Comparison of ENCODE assay signal across 14 mouse cellular contexts in genomic region chr2:27245947-27246346, GRCm38 (mm10). TPM values are rescaled to one million over a fixed set of nuclear protein-coding genes. Genes with fewer than 3 reads are reported as not detected.
A peak's percentile ranks its signal among the peaks of the same experiment; 100 is the strongest.
DNase-seq lines count a peak whose midpoint lies in the region; ATAC-seq and TF ChIP-seq lines count a peak whose summit lies in the region.
"Had no signal": no experiment of that assay in that cellular context is flagged by ENCODE, and none has a peak within 500 bp of the region (broad histone marks: within the 10 kb centered on the region; RNA-seq: fewer than 3 reads in every experiment).

No protein-coding gene starts in this region.

- no peak for ATAC-seq in heart, embryonic 14.5 days (ENCODE audit: insufficient number of reproducible peaks, insufficient read depth, low FRiP score, low read depth)
- ATAC-seq in kidney, embryonic 16.5 days (ENCODE audit: low FRiP score, low TSS enrichment), result no peak
- no peak for ATAC-seq in kidney, postnatal 0 days (replicated peaks; ENCODE audit: low FRiP score, low read depth)
- ATAC-seq: forebrain, postnatal 0 days had no signal

- H3K4me1 ChIP-seq in heart, embryonic 14.5 days (ENCODE audit: control insufficient read depth in 2 of 2, insufficient read depth in 2 of 2, low read length in 2 of 2), result peaks cover 20 to 28% of the 10 kb centered on the region in 2 experiments
- H3K4me1 ChIP-seq in kidney, embryonic 16.5 days (ENCODE audit: insufficient read depth, low read length), result peaks cover 26% of the 10 kb centered on the region
- peaks cover 28% of the 10 kb centered on the region for H3K4me1 ChIP-seq in kidney, postnatal 0 days (replicated peaks; ENCODE audit: insufficient read depth, low read length)

- no peak overlapping the region for H3K27ac ChIP-seq in heart, embryonic 14.5 days (replicated peaks in 1 of 2; ENCODE audit: control insufficient read depth in 1 of 2, insufficient read depth in 1 of 2, low read depth in 2 of 2, low read length in 2 of 2)
- peak overlapping the region; percentile 88 for H3K27ac ChIP-seq in kidney, embryonic 16.5 days (ENCODE audit: low read length)
- H3K27ac ChIP-seq in kidney, postnatal 0 days, result peak overlapping the region; percentile 76
- H3K27ac ChIP-seq: neural tube, embryonic 13.5 days had no signal

- no peaks in the 10 kb centered on the region for H3K9me3 ChIP-seq in heart, embryonic 14.5 days (ENCODE audit: control insufficient read depth, low read length)
- no peaks in the 10 kb centered on the region for H3K9me3 ChIP-seq in kidney, embryonic 16.5 days (ENCODE audit: low read length)
- H3K9me3 ChIP-seq in kidney, postnatal 0 days (replicated peaks; ENCODE audit: low read length), result no peaks in the 10 kb centered on the region
- H3K9me3 ChIP-seq: neural tube, embryonic 13.5 days had no signal

- 0 out of 2 replicates have a peak, but pooled peaks cover 7% of the 10 kb centered on the region for H3K36me3 ChIP-seq in heart, embryonic 14.5 days (ENCODE audit: control insufficient read depth, insufficient read depth, low read length)
- 0 out of 2 replicates have a peak, but pooled peaks cover 4% of the 10 kb centered on the region for H3K36me3 ChIP-seq in kidney, embryonic 16.5 days (ENCODE audit: insufficient read depth, low read length)
- peaks cover 5% of the 10 kb centered on the region; the same call in 1 of the 2 replicates for H3K36me3 ChIP-seq in kidney, postnatal 0 days (ENCODE audit: insufficient read depth, low read length)
- no peaks in the 10 kb centered on the region for H3K36me3 ChIP-seq in myocyte (ENCODE audit: control insufficient read depth, insufficient read depth)
- H3K36me3 ChIP-seq: neural tube, embryonic 13.5 days had no signal

- H3K27me3 ChIP-seq in heart, embryonic 14.5 days (ENCODE audit: control insufficient read depth, insufficient read depth, low read length), result no peaks in the 10 kb centered on the region
- no peaks in the 10 kb centered on the region for H3K27me3 ChIP-seq in kidney, embryonic 16.5 days (ENCODE audit: insufficient read depth, low read length)
- no peaks in the 10 kb centered on the region for H3K27me3 ChIP-seq in kidney, postnatal 0 days (ENCODE audit: insufficient read depth, low read length)
- H3K27me3 ChIP-seq in myocyte (ENCODE audit: control insufficient read depth, insufficient read depth, insufficient read length), result peaks cover 7% of the 10 kb centered on the region
- H3K27me3 ChIP-seq: neural tube, embryonic 13.5 days had no signal

- DNase-seq in heart, postnatal 36 days, result no peak
- no peak for DNase-seq in kidney, postnatal 14 days
- DNase-seq in kidney, postnatal 0 days (ENCODE audit: low spot score), result peak; percentile 10
- no peak for DNase-seq in adrenal gland, adult 2 months
- no peak for DNase-seq in cerebellum, postnatal 10 days
- DNase-seq: B cell, adult 2 months; cerebellum, postnatal 25 days; forebrain, postnatal 0 days; gastrocnemius, postnatal 14 days; midbrain, embryonic 14.5 days had no signal

- H3ac ChIP-seq in myocyte (ENCODE audit: control insufficient read depth, insufficient read length), result no peak overlapping the region

- no peak for TF ChIP-seq POLR2A in myocyte (IDR thresholded peaks at IDR 0.05; ENCODE audit: insufficient read length, low read depth)

- intact Hi-C loops in heart, postnatal 36 days (cut with DNase I), result no loop called here

- H3K4me3 ChIP-seq in heart, embryonic 14.5 days (ENCODE audit: control insufficient read depth in 1 of 2, insufficient read depth in 1 of 2, low read depth in 1 of 2, low read length in 2 of 2), result no peak overlapping the region
- peak overlapping the region; percentile 8 for H3K4me3 ChIP-seq in kidney, embryonic 16.5 days (ENCODE audit: low read length)
- peak overlapping the region; percentile 0; the same call in 1 of the 2 replicates for H3K4me3 ChIP-seq in kidney, postnatal 0 days (replicated peaks; ENCODE audit: low read depth, low read length)
- H3K4me3 ChIP-seq in myocyte, result peak overlapping the region; percentile 6
- H3K4me3 ChIP-seq: neural tube, embryonic 13.5 days had no signal

- peak overlapping the region; percentile 62; the same call in 1 of the 2 replicates for H3K9ac ChIP-seq in heart, embryonic 14.5 days (ENCODE audit: low read length)
- peak overlapping the region; percentile 39 for H3K9ac ChIP-seq in kidney, embryonic 16.5 days (replicated peaks; ENCODE audit: low read length)
- peak overlapping the region; percentile 46; the same call in 1 of the 2 replicates for H3K9ac ChIP-seq in kidney, postnatal 0 days (ENCODE audit: low read depth, low read length)
- H3K9ac ChIP-seq: forebrain, postnatal 0 days; neural tube, embryonic 13.5 days had no signal

- H3K79me2 ChIP-seq in myocyte (ENCODE audit: control insufficient read depth, insufficient read depth), result no peaks in the 10 kb centered on the region

- peak overlapping the region; percentile 66; the same call in 1 of the 2 replicates for H3K4me2 ChIP-seq in heart, embryonic 14.5 days (ENCODE audit: low read length)
- H3K4me2 ChIP-seq in kidney, embryonic 16.5 days (replicated peaks; ENCODE audit: low read depth, low read length), result peak overlapping the region; percentile 42
- peak overlapping the region; percentile 40 for H3K4me2 ChIP-seq in kidney, postnatal 0 days (ENCODE audit: low read length)
- H3K4me2 ChIP-seq in myocyte (ENCODE audit: low read depth), result peak overlapping the region; percentile 90

- 60% methylated on average over 7 of the region's 7 CpGs for WGBS in heart, embryonic 14.5 days
- WGBS in kidney, embryonic 16.5 days, result 53% methylated on average over 7 of the region's 7 CpGs
- WGBS in kidney, postnatal 0 days, result 51% methylated on average over 7 of the region's 7 CpGs

- TF ChIP-seq CTCF in kidney, postnatal 0 days (IDR thresholded peaks at IDR 0.05; ENCODE audit: low read depth), result no peak

TF ChIP-seq in myocyte, 11 proteins besides CTCF, POLR2A, EP300 and RAD21:
- TF ChIP-seq TCF3 (IDR thresholded peaks at IDR 0.05; ENCODE audit: insufficient read length, low read depth), result no peak

RNA-seq across cellular contexts. Expression of gene Sardh, which starts 2.2 kb away (rescaled TPM):
- polyA plus RNA-seq in heart, embryonic 14.5 days (2014; fragmentation: Nextera tagmentation; extraction: Ambion mirVana), result 19.0 and 21.6 TPM in 2 replicates
- total RNA-seq in heart, postnatal 36 days (2021), result 1 to 10 TPM; 4.8 to 7.1 TPM
- 64.7 and 71.3 TPM in 2 replicates for polyA plus RNA-seq in kidney, embryonic 16.5 days (2015; fragmentation: Nextera tagmentation; extraction: Ambion mirVana)
- 48.6 and 63.5 TPM in 2 replicates for polyA plus RNA-seq in kidney, postnatal 0 days (2015; fragmentation: Nextera tagmentation; extraction: Ambion mirVana)
- 28.4 TPM for polyA plus RNA-seq in myocyte (2012; fragmentation: generic; extraction: Trizol)
- total RNA-seq in adrenal gland, adult 2 months (2021), result 1 to 10 TPM; 8.3 to 9.9 TPM
- polyA plus RNA-seq in adrenal gland, adult 2 months (2012; rRNA removed), result 16.8 and 21.3 TPM in 2 replicates

Comparison
In these comparisons a context has a peak if more than half of its experiments do, and no peak if none do; other contexts are left out.
1. H3K27ac ChIP-seq: peak in kidney, embryonic 16.5 days (single experiment) and kidney, postnatal 0 days (single experiment); none in heart, embryonic 14.5 days (0 of 2).
2. H3K4me2 ChIP-seq: peak in every context shown above with its lines; median percentile 90 in myocyte; 66 in heart, embryonic 14.5 days; 42 in kidney, embryonic 16.5 days; 40 in kidney, postnatal 0 days.
3. H3K4me3 ChIP-seq: peak in kidney, embryonic 16.5 days (single experiment), kidney, postnatal 0 days (single experiment) and myocyte (single experiment); none in heart, embryonic 14.5 days (0 of 2).
4. Peak in every context shown above with its lines, with median percentiles within 50 percentile points of each other: H3K9ac ChIP-seq.